Mouse (Mus musculus): ENCODE results near the gene Lix1. TPM values are rescaled to one million over a fixed set of nuclear protein-coding genes. Genes with fewer than 3 reads are reported as not detected.

Gene Lix1
- 0.04 and 0.16 TPM in 2 replicates for polyA plus RNA-seq (2012; rRNA removed)
- polyA plus RNA-seq (2014; fragmentation: Nextera tagmentation; extraction: Ambion mirVana), result 0.08 and 0.14 TPM in 2 replicates

DNA sequence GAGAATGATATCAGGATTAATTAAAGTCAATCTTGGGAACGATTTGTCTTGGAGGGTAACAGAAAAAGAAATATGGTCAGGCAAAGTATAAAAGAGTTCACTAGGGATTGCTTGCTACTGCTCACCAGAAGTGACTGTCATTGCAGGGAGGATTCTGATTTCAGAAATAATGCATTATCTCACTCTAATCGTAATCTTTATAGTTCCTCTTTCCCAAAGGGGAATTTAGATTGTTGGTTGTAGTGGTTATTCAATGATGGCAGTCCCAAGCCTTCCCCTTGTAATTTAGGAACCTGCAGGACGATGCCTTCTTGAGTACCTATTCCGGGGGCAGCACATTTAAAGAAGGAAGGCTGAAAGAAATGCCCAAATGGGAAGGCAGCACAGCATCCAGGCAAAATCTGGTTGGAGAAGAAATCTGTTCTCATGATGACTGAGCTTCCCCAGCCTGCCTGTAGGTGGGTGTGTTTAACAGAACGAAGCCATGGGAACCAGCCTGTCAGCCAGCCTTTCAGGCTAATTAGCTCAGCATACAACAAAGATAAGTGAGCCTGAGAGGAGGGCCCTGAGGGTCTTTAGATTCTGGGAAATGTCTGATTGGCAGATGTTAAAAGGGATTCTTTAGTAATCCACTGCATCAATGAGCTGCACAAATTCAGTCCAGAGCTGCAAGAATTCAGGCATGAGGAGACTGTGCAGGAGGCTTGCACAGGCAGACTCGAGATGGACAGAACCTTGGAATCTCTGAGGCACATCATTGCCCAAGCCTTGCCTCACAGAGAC lies at the start of gene Lix1:
Gene Lix1, plus strand, starts transcription at position 451 of the 783 bp plus-strand sequence.
- DNase-seq (ENCODE audit: low read depth in 3 of 3, low spot score in 3 of 3), result no peak
- Histone ChIP-seq H3K4me2 (ENCODE audit: low read depth) (no peak within 1 kb of the TSS), H3K9me3 (ENCODE audit: control insufficient read depth, low read length) (no peaks in the 10 kb centered on the region), H3K4me1 (replicated peaks; ENCODE audit: control insufficient read depth in 2 of 2, insufficient read depth in 2 of 2, low read length in 1 of 2) (no peaks in the 10 kb centered on the region), H3K9ac (replicated peaks) (no peak within 1 kb of the TSS), H3K4me3 (ENCODE audit: insufficient read depth in 1 of 2, low read depth in 2 of 2, low read length in 2 of 2) (no peak within 1 kb of the TSS), H3K27me3 (ENCODE audit: control insufficient read depth, insufficient read depth, low read length) (no peaks in the 10 kb centered on the region), H3K27ac (no peak within 1 kb of the TSS), H3K36me3 (replicated peaks; ENCODE audit: control insufficient read depth, insufficient read depth, low read depth) (no peaks in the 10 kb centered on the region)
- TF ChIP-seq CTCF (IDR thresholded peaks at IDR 0.05; ENCODE audit: low read depth) (peak; percentile 28; the same call in 1 of the 2 replicates), EP300 (IDR thresholded peaks at IDR 0.05; ENCODE audit: low read depth) (no peak)
- no peak for ATAC-seq (ENCODE audit: insufficient read depth)
- 28% methylated on average over 6 of the region's 6 CpGs for WGBS (ENCODE audit: insufficient replicate concordance)

DNA sequence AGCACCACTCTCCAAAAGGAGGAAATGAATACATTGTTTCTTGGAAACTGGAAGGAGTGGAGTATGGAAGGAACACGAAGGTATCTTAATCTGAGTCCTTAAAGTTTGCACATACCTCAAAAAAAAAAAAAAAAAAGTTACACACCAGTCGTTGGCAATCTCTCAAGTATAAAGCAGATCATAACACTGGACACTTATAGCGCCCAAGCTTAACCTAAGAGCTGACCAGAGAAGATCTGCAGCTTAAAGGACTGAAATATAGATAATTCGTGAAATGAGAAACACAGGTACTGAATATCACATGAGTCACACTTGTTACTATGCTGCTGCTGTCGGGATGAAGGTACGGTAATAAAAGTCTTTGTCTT lies 28.9 kb upstream of the Lix1 start:
- DNase-seq (ENCODE audit: low read depth in 3 of 3, low spot score in 3 of 3) (no peak), ATAC-seq (ENCODE audit: insufficient read depth) (peak; percentile 15; the same call in 1 of the 2 replicates)
- TF ChIP-seq CTCF (IDR thresholded peaks at IDR 0.05; ENCODE audit: low read depth), result no peak
- no peak for TF ChIP-seq EP300 (IDR thresholded peaks at IDR 0.05; ENCODE audit: low read depth)
- Histone ChIP-seq H3K9ac (replicated peaks) (peak overlapping the region; percentile 76), H3K4me1 (replicated peaks; ENCODE audit: control insufficient read depth in 2 of 2, insufficient read depth in 2 of 2, low read length in 1 of 2) (peaks cover 6 to 8% of the 10 kb centered on the region in 2 experiments; a peak in 3 of 4 replicates), H3K4me2 (ENCODE audit: low read depth) (peak overlapping the region; percentile 91), H3K4me3 (ENCODE audit: insufficient read depth in 1 of 2, low read depth in 2 of 2, low read length in 2 of 2) (peak overlapping the region; percentile 77 to 100), H3K36me3 (replicated peaks; ENCODE audit: control insufficient read depth, insufficient read depth, low read depth) (0 out of 2 replicates have a peak, but pooled peaks cover 2% of the 10 kb centered on the region), H3K9me3 (ENCODE audit: control insufficient read depth, low read length) (no peaks in the 10 kb centered on the region), H3K27ac (peak overlapping the region; percentile 71), H3K27me3 (ENCODE audit: control insufficient read depth, insufficient read depth, low read length) (no peaks in the 10 kb centered on the region)
- WGBS (ENCODE audit: insufficient replicate concordance), result 3% methylated on average over 6 of the region's 6 CpGs

DNA sequence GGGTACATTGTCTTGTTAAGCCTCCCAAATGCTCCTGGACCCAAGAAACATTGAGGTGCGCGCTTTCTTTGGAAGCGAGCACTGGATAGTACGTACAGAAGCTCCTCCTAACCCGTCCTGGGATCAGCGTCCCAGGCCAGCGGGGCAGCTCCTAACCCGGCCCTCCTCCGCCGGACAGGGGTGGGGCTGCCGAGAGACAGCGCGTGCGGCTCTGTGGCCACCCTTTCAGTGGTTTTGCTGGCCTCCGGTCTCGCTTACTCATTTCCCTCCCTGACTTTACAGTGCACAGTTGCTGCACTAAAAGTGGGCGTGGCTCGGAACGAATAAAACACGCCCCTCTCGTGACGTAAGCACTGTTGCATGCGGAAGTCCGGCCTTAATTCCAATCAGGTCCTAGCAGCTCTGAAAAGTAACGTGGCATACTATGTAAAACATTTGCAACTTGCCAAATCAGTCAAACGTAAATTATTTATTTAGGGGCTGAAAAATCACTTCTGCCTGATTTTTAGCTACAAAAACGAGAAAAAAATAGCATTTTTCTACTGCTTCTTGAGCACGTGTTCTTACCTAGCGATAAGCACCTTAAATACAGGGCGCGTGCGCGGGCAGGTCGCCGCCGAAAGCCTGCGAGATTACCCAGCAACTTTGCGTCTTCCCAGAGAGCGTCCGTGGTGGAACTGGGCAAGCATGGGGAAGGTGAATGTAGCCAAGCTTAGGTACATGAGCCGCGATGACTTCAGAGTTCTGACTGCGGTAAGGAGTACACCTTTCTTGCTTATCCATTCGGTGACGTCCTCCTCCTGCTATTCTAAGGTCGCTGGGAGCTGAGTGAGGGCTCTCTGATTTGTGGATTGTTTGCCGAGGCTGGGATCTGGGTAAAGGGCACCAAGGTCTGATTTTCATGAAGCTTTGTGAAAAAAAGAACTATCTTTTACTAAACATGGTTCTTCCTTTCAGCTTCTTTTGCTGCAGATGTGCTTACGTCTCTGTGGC lies 28.3 kb upstream of the Lix1 start, which contains the start of gene Riok2:
Gene Riok2, plus strand, starts transcription at position 392 of the 993 bp plus-strand sequence.
- TF ChIP-seq CTCF (IDR thresholded peaks at IDR 0.05; ENCODE audit: low read depth) (no peak), EP300 (IDR thresholded peaks at IDR 0.05; ENCODE audit: low read depth) (peak; percentile 94)
- Histone ChIP-seq H3K36me3 (replicated peaks; ENCODE audit: control insufficient read depth, insufficient read depth, low read depth) (peaks cover 2% of the 10 kb centered on the region; the same call in 1 of the 2 replicates), H3K27ac (peak within 1 kb of the TSS; percentile 71), H3K4me3 (ENCODE audit: insufficient read depth in 1 of 2, low read depth in 2 of 2, low read length in 2 of 2) (peak within 1 kb of the TSS; percentile 77 to 100), H3K4me1 (replicated peaks; ENCODE audit: control insufficient read depth in 2 of 2, insufficient read depth in 2 of 2, low read length in 1 of 2) (peaks cover 6 to 8% of the 10 kb centered on the region in 2 experiments; a peak in 3 of 4 replicates), H3K4me2 (ENCODE audit: low read depth) (peak within 1 kb of the TSS; percentile 91), H3K27me3 (ENCODE audit: control insufficient read depth, insufficient read depth, low read length) (no peaks in the 10 kb centered on the region), H3K9me3 (ENCODE audit: control insufficient read depth, low read length) (no peaks in the 10 kb centered on the region), H3K9ac (replicated peaks) (peak within 1 kb of the TSS; percentile 79)
- DNase-seq (ENCODE audit: low read depth in 3 of 3, low spot score in 3 of 3) (peak; percentile 94 to 95 (median 95)), ATAC-seq (ENCODE audit: insufficient read depth) (peak; percentile 94)
- WGBS (ENCODE audit: insufficient replicate concordance), result under 1% methylated on average over 48 of the region's 48 CpGs

DNA sequence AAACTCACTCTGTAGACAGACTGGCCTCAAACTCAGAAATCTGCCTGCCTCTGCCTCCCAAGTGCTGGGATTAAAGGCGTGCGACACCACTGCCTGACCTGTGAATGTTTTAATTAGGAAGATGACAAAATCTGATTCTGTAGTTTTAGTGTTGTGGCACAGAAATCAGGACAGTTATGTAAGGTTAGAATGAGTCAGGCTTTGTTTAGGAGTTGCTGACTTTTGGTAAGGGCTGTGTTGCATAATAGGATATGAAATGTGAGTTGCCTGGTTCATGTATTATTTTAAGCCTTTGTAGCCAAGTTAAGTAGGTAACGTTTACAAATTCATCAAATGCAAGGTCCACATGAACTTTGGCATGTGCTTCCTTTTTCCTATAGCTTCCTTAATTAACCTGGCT lies 26.9 kb upstream of the Lix1 start:
- Histone ChIP-seq H3K27me3 (ENCODE audit: control insufficient read depth, insufficient read depth, low read length) (no peaks in the 10 kb centered on the region), H3K9me3 (ENCODE audit: control insufficient read depth, low read length) (no peaks in the 10 kb centered on the region), H3K36me3 (replicated peaks; ENCODE audit: control insufficient read depth, insufficient read depth, low read depth) (peaks cover 2% of the 10 kb centered on the region; the same call in 1 of the 2 replicates), H3K9ac (replicated peaks) (no peak overlapping the region), H3K4me1 (replicated peaks; ENCODE audit: control insufficient read depth in 2 of 2, insufficient read depth in 2 of 2, low read length in 1 of 2) (peaks cover 6 to 8% of the 10 kb centered on the region in 2 experiments; a peak in 3 of 4 replicates), H3K4me2 (ENCODE audit: low read depth) (peak overlapping the region; percentile 91), H3K4me3 (ENCODE audit: insufficient read depth in 1 of 2, low read depth in 2 of 2, low read length in 2 of 2) (peak overlapping the region; percentile 4 to 77; a peak in 3 of 4 replicates), H3K27ac (no peak overlapping the region)
- ATAC-seq (ENCODE audit: insufficient read depth), result no peak
- TF ChIP-seq CTCF (IDR thresholded peaks at IDR 0.05; ENCODE audit: low read depth) (no peak), EP300 (IDR thresholded peaks at IDR 0.05; ENCODE audit: low read depth) (no peak)
- DNase-seq (ENCODE audit: low read depth in 3 of 3, low spot score in 3 of 3), result no peak
- WGBS (ENCODE audit: insufficient replicate concordance), result 72% methylated on average over 3 of the region's 3 CpGs

All from liver, embryonic 14.5 days (tissue).